Mouse (Mus musculus) myocyte (in vitro differentiated cells): ENCODE results near the gene Edar.

Experiments used
- MAX ChIP-seq: IDR thresholded peaks from one replicate; pipeline ENCODE4 v1.6.1; 2011; ENCODE audit warnings: low read depth, mild to moderate bottlenecking, control low read depth
- MYOD1 ChIP-seq, 3 experiments: IDR thresholded peaks; one replicate each; pipeline ENCODE4 v1.6.1; 2011; ENCODE audit warnings: control low read depth in 2 of 3, low read depth in 2 of 3, mild to moderate bottlenecking in 2 of 3, moderate library complexity in 1 of 3; ENCODE audit not compliant: insufficient read length in 2 of 3, control insufficient read depth in 1 of 3
- MYOG ChIP-seq, 3 experiments: IDR thresholded peaks; one replicate each; pipeline ENCODE4 v1.6.1; 2011; ENCODE audit warnings: control low read depth in 2 of 3, low read depth in 2 of 3, mild to moderate bottlenecking in 2 of 3; ENCODE audit not compliant: insufficient read length in 2 of 3, control insufficient read depth in 1 of 3, insufficient read depth in 1 of 3
- POLR2A ChIP-seq: IDR thresholded peaks from one replicate; pipeline ENCODE4 v1.6.1; 2011; ENCODE audit warnings: low read depth, mild to moderate bottlenecking, control low read depth, moderate library complexity; ENCODE audit not compliant: insufficient read length
- POLR2AphosphoS2 ChIP-seq: IDR thresholded peaks from one replicate; pipeline ENCODE4 v1.6.1; 2011; ENCODE audit warnings: low read depth, control low read depth; ENCODE audit not compliant: insufficient read length
- REST ChIP-seq: IDR thresholded peaks from one replicate; pipeline ENCODE4 v1.6.1; 2011; ENCODE audit warnings: mild to moderate bottlenecking, control low read depth, moderate library complexity; ENCODE audit not compliant: insufficient read depth, insufficient read length
- SRF ChIP-seq: IDR thresholded peaks from one replicate; pipeline ENCODE4 v1.6.1; 2011; ENCODE audit warnings: low read depth; ENCODE audit not compliant: control insufficient read depth, insufficient read length
- TCF3 ChIP-seq: IDR thresholded peaks from one replicate; pipeline ENCODE4 v1.6.1; 2011; ENCODE audit warnings: low read depth, control low read depth; ENCODE audit not compliant: insufficient read length
- USF1 ChIP-seq: IDR thresholded peaks from one replicate; pipeline ENCODE4 v1.6.1; 2011; ENCODE audit warnings: low read depth, mild to moderate bottlenecking, control low read depth, moderate library complexity

- TF ChIP-seq USF1 (no peak), REST (no peak), MYOG (IDR thresholded peaks at IDR 0.05; ENCODE audit: control insufficient read depth in 1 of 3, insufficient read depth in 1 of 3, insufficient read length in 2 of 3, low read depth in 2 of 3) (no peak), POLR2A (no peak), SRF (no peak), TCF3 (no peak), POLR2AphosphoS2 (no peak), MAX (no peak), MYOD1 (IDR thresholded peaks at IDR 0.05; ENCODE audit: control insufficient read depth in 1 of 3, insufficient read length in 2 of 3, low read depth in 2 of 3) (no peak)
Observed at GRCm38 (mm10) chr10:58652045-58652417, 23.4 kb downstream of the Edar start.
